Mouse (Mus musculus) heart, postnatal 0 days (tissue): ENCODE measurements around the gene Chrm4.

Source experiments
- CTCF ChIP-seq: IDR thresholded peaks from 2 replicates; pipeline ENCODE4 v1.5.1; 2016; ENCODE audit warnings: antibody characterized with exemption, control low read depth, low read depth
- EP300 ChIP-seq: IDR thresholded peaks from 2 replicates; pipeline ENCODE4 v1.6.1; 2016; ENCODE audit warnings: antibody characterized with exemption, low read depth

- TF ChIP-seq CTCF (no peak), EP300 (no peak)
Measured at GRCm38 (mm10) chr2:91899141-91899540, 27.9 kb upstream of the Chrm4 start.
